Mouse (Mus musculus): ENCODE results near the gene Lias. TPM values are rescaled to one million over a fixed set of nuclear protein-coding genes. Genes with fewer than 3 reads are reported as not detected.
A peak's percentile ranks its signal among the peaks of the same experiment; 100 is the strongest.

Lias gene
- polyA plus RNA-seq (2015; fragmentation: Nextera tagmentation; extraction: Ambion mirVana): 61.1 and 63.4 TPM in 2 replicates

- Histone ChIP-seq H3K27me3 (replicated peaks) (no peaks in the 10 kb centered on the region), H3K4me2 (peak within 1 kb of the TSS; percentile 77), H3K9ac (replicated peaks) (peak within 1 kb of the TSS; percentile 97), H3K4me1 (peaks cover 30% of the 10 kb centered on the region), H3K9me3 (replicated peaks) (no peaks in the 10 kb centered on the region), H3K4me3 (replicated peaks) (peak within 1 kb of the TSS; percentile 77), H3K27ac (replicated peaks) (peak within 1 kb of the TSS; percentile 90), H3K36me3 (peaks cover 45% of the 10 kb centered on the region)
- under 1% methylated on average over 83 of the region's 83 CpGs for WGBS
- peak; percentile 98 for ATAC-seq (ENCODE audit: low FRiP score)
Observed at GRCm38 (mm10) chr5:65390648-65391644, at the start of gene Lias, which contains the start of gene Rpl9. Gene Lias, plus strand, starts transcription at chr5:65391497. Gene Rpl9, minus strand, starts transcription at chr5:65391444.

DNA sequence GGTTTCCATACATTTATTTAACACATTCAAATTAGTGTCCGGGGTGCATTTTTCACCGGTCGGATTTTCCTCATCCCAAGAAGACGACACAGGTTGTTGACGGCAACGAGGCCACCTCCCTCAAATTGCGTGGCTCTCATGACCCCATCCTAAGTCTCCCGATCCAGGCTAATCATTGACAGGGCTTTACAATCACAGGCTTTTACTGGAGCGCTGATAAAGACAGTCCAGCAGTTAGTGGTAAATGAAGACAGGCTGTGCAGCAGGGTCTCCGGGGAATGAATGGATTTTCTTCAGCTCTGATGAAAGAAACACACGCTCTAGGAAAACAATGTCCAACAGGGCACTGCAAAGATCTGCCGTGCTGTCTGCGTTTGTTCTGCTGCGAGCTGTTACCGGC is 43.1 kb upstream of the Lias start, which contains the start of gene Klb:
Klb (plus strand) TSS at position 147 of the 400 bp plus-strand sequence.
- 12% methylated on average over 15 of the region's 15 CpGs for WGBS

GRCm38 (mm10) chr5:65350508-65350907 is 40.8 kb upstream of the Lias start:
- 70% methylated on average over 10 of the region's 10 CpGs for WGBS
- Histone ChIP-seq H3K4me2 (no peak overlapping the region), H3K36me3 (no peaks in the 10 kb centered on the region), H3K4me1 (peaks cover 9% of the 10 kb centered on the region), H3K4me3 (replicated peaks) (no peak overlapping the region), H3K9ac (replicated peaks) (no peak overlapping the region), H3K27me3 (replicated peaks) (no peaks in the 10 kb centered on the region), H3K27ac (replicated peaks) (no peak overlapping the region), H3K9me3 (replicated peaks) (no peaks in the 10 kb centered on the region)
- no peak for ATAC-seq (ENCODE audit: low FRiP score)

More for the DNA sequence above, 43.1 kb upstream of the Lias start, which contains the start of gene Klb:
- H3K9me3 ChIP-seq (replicated peaks): no peaks in the 10 kb centered on the region
- H3K4me3 ChIP-seq (replicated peaks): peak within 1 kb of the TSS; percentile 27
- ATAC-seq (ENCODE audit: low FRiP score): no peak
- no peak within 1 kb of the TSS for H3K27ac ChIP-seq (replicated peaks)
- no peaks in the 10 kb centered on the region for H3K36me3 ChIP-seq
- no peaks in the 10 kb centered on the region for H3K27me3 ChIP-seq (replicated peaks)
- H3K4me2 ChIP-seq: peak within 1 kb of the TSS; percentile 55
- peaks cover 9% of the 10 kb centered on the region for H3K4me1 ChIP-seq
- H3K9ac ChIP-seq (replicated peaks): peak within 1 kb of the TSS; percentile 27; the same call in 1 of the 2 replicates

DNA sequence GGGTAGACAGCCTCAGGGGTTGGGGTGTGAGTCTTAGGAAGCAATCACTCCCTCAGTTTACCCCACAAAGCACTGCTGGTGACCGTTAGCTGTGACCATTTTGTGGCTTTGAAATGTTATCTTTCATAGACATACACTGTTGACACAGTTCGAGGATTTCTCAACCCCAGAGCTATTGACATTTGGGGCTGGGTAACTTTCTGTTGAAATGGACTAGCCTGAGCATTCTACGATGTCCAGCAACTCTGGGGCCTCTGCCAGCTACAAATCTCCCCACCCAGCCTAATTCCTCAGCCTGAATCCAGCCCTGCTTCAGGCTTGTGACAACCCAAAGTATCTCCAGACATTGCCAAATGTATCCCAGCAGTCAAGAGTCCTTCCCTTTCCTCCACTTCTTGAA is 37.2 kb upstream of the Lias start:
- no peak for ATAC-seq (ENCODE audit: low FRiP score)
- H3K9me3 ChIP-seq (replicated peaks): no peaks in the 10 kb centered on the region
- no peaks in the 10 kb centered on the region for H3K36me3 ChIP-seq
- H3K27me3 ChIP-seq (replicated peaks): no peaks in the 10 kb centered on the region
- H3K4me3 ChIP-seq (replicated peaks): no peak overlapping the region
- WGBS: 87% methylated on average over 3 of the region's 3 CpGs
- no peak overlapping the region for H3K4me2 ChIP-seq
- H3K4me1 ChIP-seq: no peaks in the 10 kb centered on the region
- no peak overlapping the region for H3K27ac ChIP-seq (replicated peaks)
- no peak overlapping the region for H3K9ac ChIP-seq (replicated peaks)

GRCm38 (mm10) chr5:65354985-65355384 is 36.3 kb upstream of the Lias start:
- Histone ChIP-seq H3K9me3 (replicated peaks) (no peaks in the 10 kb centered on the region), H3K4me1 (no peaks in the 10 kb centered on the region), H3K4me2 (no peak overlapping the region), H3K36me3 (no peaks in the 10 kb centered on the region), H3K9ac (replicated peaks) (no peak overlapping the region), H3K27ac (replicated peaks) (no peak overlapping the region), H3K27me3 (replicated peaks) (no peaks in the 10 kb centered on the region), H3K4me3 (replicated peaks) (no peak overlapping the region)
- WGBS: 74% methylated on average over 5 of the region's 5 CpGs
- ATAC-seq (ENCODE audit: low FRiP score): no peak

DNA sequence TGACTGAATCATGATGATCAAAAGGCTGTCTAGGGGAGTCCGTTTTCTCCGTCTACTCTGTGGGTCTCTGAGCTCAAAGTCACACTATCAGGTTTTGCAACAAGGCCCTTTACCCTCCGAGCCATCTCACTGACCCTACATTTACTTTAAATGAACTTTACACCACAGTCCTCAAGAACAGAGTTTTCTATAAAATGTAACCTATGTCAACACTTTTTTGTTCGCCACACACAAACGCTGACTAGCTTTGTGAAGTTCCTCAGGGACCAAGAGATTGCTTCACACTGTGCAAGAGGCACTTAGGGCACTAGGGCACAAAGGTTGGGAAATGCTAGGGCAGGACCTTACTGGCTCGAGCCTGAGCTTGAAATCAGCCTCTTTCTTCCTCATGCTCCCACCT is 34.4 kb upstream of the Lias start:
- H3K27ac ChIP-seq (replicated peaks): no peak overlapping the region
- H3K9me3 ChIP-seq (replicated peaks): no peaks in the 10 kb centered on the region
- H3K4me1 ChIP-seq: no peaks in the 10 kb centered on the region
- no peak overlapping the region for H3K4me2 ChIP-seq
- 86% methylated on average over 6 of the region's 6 CpGs for WGBS
- no peak overlapping the region for H3K4me3 ChIP-seq (replicated peaks)
- ATAC-seq (ENCODE audit: low FRiP score): no peak
- H3K9ac ChIP-seq (replicated peaks): no peak overlapping the region
- no peaks in the 10 kb centered on the region for H3K36me3 ChIP-seq
- no peaks in the 10 kb centered on the region for H3K27me3 ChIP-seq (replicated peaks)

DNA sequence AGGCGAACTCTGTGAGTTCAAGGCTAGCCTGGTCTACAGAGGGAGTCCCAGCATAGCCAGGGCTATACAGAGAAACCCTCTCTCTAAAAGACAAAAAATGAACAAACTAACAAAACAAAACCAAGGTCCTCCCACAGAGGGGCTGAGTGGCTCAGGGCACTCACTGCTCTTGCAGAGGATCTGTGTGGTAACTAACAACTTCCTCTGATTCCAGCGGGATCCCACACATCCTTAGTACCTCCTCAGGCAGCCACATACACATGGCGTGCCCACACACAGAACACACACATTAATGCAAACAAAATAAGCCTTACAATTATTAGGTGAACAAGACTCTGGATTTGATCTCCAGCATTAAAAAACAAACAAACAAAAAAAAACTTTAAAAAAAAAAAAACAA is 33.5 kb upstream of the Lias start:
- Histone ChIP-seq H3K4me3 (replicated peaks) (no peak overlapping the region), H3K27ac (replicated peaks) (no peak overlapping the region), H3K27me3 (replicated peaks) (no peaks in the 10 kb centered on the region), H3K9me3 (replicated peaks) (no peaks in the 10 kb centered on the region), H3K9ac (replicated peaks) (no peak overlapping the region), H3K36me3 (no peaks in the 10 kb centered on the region), H3K4me2 (no peak overlapping the region), H3K4me1 (no peaks in the 10 kb centered on the region)
- WGBS: 92% methylated on average over 3 of the region's 3 CpGs
- ATAC-seq (ENCODE audit: low FRiP score): no peak

- Histone ChIP-seq H3K4me2 (no peak overlapping the region), H3K36me3 (no peaks in the 10 kb centered on the region), H3K9ac (replicated peaks) (no peak overlapping the region), H3K9me3 (replicated peaks) (no peaks in the 10 kb centered on the region), H3K27ac (replicated peaks) (no peak overlapping the region), H3K27me3 (replicated peaks) (no peaks in the 10 kb centered on the region), H3K4me3 (replicated peaks) (no peak overlapping the region), H3K4me1 (no peaks in the 10 kb centered on the region)
- no peak for ATAC-seq (ENCODE audit: low FRiP score)
- 90% methylated on average over 11 of the region's 11 CpGs for WGBS
Observed at GRCm38 (mm10) chr5:65367837-65368236, 23.5 kb upstream of the Lias start.

DNA sequence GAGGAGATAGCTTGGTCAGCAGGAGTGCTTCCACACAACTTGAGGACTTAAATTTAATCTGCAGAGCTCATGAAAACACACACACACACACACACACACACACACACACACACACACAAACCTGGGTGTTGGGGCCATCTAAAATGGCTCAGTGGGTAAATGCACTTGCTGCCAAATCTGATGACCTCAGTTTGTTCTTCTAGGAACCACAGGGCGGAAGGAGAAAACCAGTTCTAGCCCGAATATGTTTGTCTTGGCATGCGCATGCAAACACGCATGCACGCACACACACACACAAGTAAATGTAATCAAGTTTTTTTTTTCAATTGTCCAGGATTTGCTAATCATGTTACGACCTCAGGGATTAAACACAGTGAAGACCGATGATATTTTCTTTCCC is 19.7 kb upstream of the Lias start:
- Histone ChIP-seq H3K36me3 (no peaks in the 10 kb centered on the region), H3K27me3 (replicated peaks) (no peaks in the 10 kb centered on the region), H3K27ac (replicated peaks) (no peak overlapping the region), H3K4me1 (no peaks in the 10 kb centered on the region), H3K9me3 (replicated peaks) (no peaks in the 10 kb centered on the region), H3K9ac (replicated peaks) (no peak overlapping the region), H3K4me2 (no peak overlapping the region), H3K4me3 (replicated peaks) (no peak overlapping the region)
- WGBS: 95% methylated on average over 7 of the region's 7 CpGs
- no peak for ATAC-seq (ENCODE audit: low FRiP score)

- Histone ChIP-seq H3K4me3 (replicated peaks) (no peak overlapping the region), H3K9me3 (replicated peaks) (no peaks in the 10 kb centered on the region), H3K36me3 (no peaks in the 10 kb centered on the region), H3K9ac (replicated peaks) (no peak overlapping the region), H3K27me3 (replicated peaks) (no peaks in the 10 kb centered on the region), H3K4me2 (no peak overlapping the region), H3K27ac (replicated peaks) (no peak overlapping the region), H3K4me1 (no peaks in the 10 kb centered on the region)
- WGBS: 82% methylated on average over 7 of the region's 7 CpGs
- no peak for ATAC-seq (ENCODE audit: low FRiP score)
Observed at GRCm38 (mm10) chr5:65374746-65375145, 16.6 kb upstream of the Lias start.

- WGBS: 78% methylated on average over 2 of the region's 2 CpGs
- Histone ChIP-seq H3K27ac (replicated peaks) (no peak overlapping the region), H3K36me3 (peaks cover 45% of the 10 kb centered on the region), H3K9me3 (replicated peaks) (no peaks in the 10 kb centered on the region), H3K9ac (replicated peaks) (no peak overlapping the region), H3K4me3 (replicated peaks) (no peak overlapping the region), H3K27me3 (replicated peaks) (no peaks in the 10 kb centered on the region), H3K4me2 (no peak overlapping the region), H3K4me1 (peaks cover 21% of the 10 kb centered on the region)
- ATAC-seq (ENCODE audit: low FRiP score): no peak
Observed at GRCm38 (mm10) chr5:65385704-65386103, 5.6 kb upstream of the Lias start.

All from neural tube, embryonic 15.5 days (tissue).